Mouse (Mus musculus) heart, postnatal 0 days (tissue): ENCODE data around the gene Bco1. TPM values are rescaled to one million over a fixed set of nuclear protein-coding genes. Genes with fewer than 3 reads are reported as not detected.

ENCODE experiments used
- ATAC-seq: fragments of 200-750 bp; cut with Nextera tagmentation; 2 replicates; pipeline ENCODE4 v1.8.0; 2017; ENCODE audit warnings: low read depth, moderate number of reproducible peaks, moderate library complexity; ENCODE audit not compliant: insufficient read depth
- DNase-seq: peaks from one replicate; pipeline ENCODE4 v3.0.0-alpha.2; 2016; ENCODE audit warnings: low spot score
- H3K27ac ChIP-seq: fragments of 300-500 bp; sonication (generic); 2 replicates; pipeline ENCODE4 v1.5.1; 2014; ENCODE audit warnings: low read depth, mild to moderate bottlenecking
- H3K27me3 ChIP-seq: fragments of 300-500 bp; sonication (generic); 2 replicates; pipeline ENCODE4 v1.6.1; 2014; ENCODE audit warnings: low read length, mixed read lengths; ENCODE audit not compliant: control insufficient read depth, insufficient read depth
- H3K36me3 ChIP-seq: fragments of 300-500 bp; sonication (generic); replicated peaks from 2 replicates; pipeline ENCODE4 v1.6.1; 2014; ENCODE audit warnings: low read length, mixed read lengths; ENCODE audit not compliant: control insufficient read depth, insufficient read depth
- H3K4me1 ChIP-seq: fragments of 300-500 bp; sonication (generic); 2 replicates; pipeline ENCODE4 v1.6.1; 2014; ENCODE audit warnings: antibody characterized with exemption; ENCODE audit not compliant: control insufficient read depth, insufficient read depth
- H3K4me2 ChIP-seq: fragments of 300-500 bp; sonication (generic); 2 replicates; pipeline ENCODE4 v1.6.1; 2014; ENCODE audit warnings: low read depth, mild to moderate bottlenecking, low read length, moderate library complexity
- H3K4me3 ChIP-seq: fragments of 300-500 bp; sonication (generic); 2 replicates; pipeline ENCODE4 v1.5.1; 2014; ENCODE audit warnings: low read depth, low read length
- H3K9ac ChIP-seq: fragments of 300-500 bp; sonication (generic); replicated peaks from 2 replicates; pipeline ENCODE4 v1.6.1; 2014; ENCODE audit warnings: low read depth, low read length, mixed read lengths
- H3K9me3 ChIP-seq: fragments of 300-500 bp; sonication (generic); replicated peaks from 2 replicates; pipeline ENCODE4 v1.6.1; 2016; ENCODE audit warnings: low read length; ENCODE audit not compliant: control insufficient read depth
- CTCF ChIP-seq: IDR thresholded peaks from 2 replicates; pipeline ENCODE4 v1.5.1; 2016; ENCODE audit warnings: antibody characterized with exemption, control low read depth, low read depth
- EP300 ChIP-seq: IDR thresholded peaks from 2 replicates; pipeline ENCODE4 v1.6.1; 2016; ENCODE audit warnings: antibody characterized with exemption, low read depth
- WGBS: fragments of 180-500 bp; shearing (Covaris S2); extraction: QIAGEN DNeasy Blood & Tissue Kit; methylation state at CpG from one replicate; pipeline ENCODE4 v1.1.7; 2014; 5-methylcytosine and 5-hydroxymethylcytosine counted together
- polyA plus RNA-seq: library from polyadenylated mRNA; unstranded; fragments of >200 nt; fragmentation: Nextera tagmentation; extraction: Ambion mirVana; gene quantifications from 2 replicates; pipeline ENCODE4 v1.2.1, GENCODE M21; 2015
- total RNA-seq: library from RNA; depleted of rRNA; stranded (reverse); fragments of >200 nt; gene quantifications from 2 replicates; pipeline ENCODE4 v1.2.3, GENCODE M21; 2014; ENCODE audit warnings: low replicate concordance

Gene Bco1
- total and polyA plus RNA-seq, 2 experiments from 2014 or later: not detected

DNA sequence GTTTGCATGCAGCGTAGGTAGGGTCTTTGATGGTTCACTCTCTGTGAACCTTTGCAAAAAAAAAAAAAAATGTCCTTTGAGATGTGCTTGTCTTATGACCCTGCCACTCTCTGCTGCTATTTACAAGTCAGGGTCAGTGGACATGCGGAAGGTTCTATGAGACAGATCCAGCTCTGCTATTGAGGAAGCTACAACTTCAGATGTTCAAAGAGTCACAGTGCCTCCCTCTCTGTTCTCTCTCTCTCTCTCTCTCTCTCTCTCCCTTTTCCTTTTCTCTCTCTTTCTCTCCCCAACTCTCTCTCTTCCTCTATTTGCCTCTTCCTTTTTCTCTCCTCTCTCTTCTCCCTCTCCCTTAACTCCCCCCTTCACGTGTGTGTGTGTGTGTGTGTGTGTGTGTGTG is 41.5 kb upstream of the Bco1 start:
- Histone ChIP-seq H3K27ac (no peak overlapping the region), H3K9ac (no peak overlapping the region), H3K9me3 (no peaks in the 10 kb centered on the region), H3K4me2 (no peak overlapping the region), H3K4me3 (no peak overlapping the region), H3K27me3 (no peaks in the 10 kb centered on the region), H3K4me1 (no peaks in the 10 kb centered on the region), H3K36me3 (no peaks in the 10 kb centered on the region)
- DNase-seq (no peak), ATAC-seq (no peak)
- TF ChIP-seq EP300: no peak
- TF ChIP-seq CTCF: no peak
- WGBS: 90% methylated on average over 3 of the region's 3 CpGs

DNA sequence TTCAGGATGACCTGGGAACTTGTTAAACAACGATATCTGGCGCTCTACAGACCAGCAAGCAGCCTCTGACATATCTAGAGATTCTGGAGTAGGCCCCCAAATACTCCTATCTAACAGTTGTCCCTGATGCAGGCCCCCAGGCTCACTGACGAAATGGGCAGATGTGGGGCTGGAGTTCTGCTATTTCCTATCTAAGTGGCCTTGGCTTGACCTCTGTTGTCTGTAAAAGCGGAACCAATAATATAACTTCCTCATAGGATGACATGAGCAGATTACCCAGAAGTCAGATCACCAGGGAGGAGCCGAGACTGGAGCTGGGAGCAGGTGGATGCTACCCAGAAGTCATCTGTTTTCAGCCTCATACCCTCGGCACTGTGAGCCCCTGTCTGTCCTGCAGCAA is 40.6 kb upstream of the Bco1 start:
- no peak for ATAC-seq
- Histone ChIP-seq H3K4me3 (no peak overlapping the region), H3K4me1 (no peaks in the 10 kb centered on the region), H3K27ac (no peak overlapping the region), H3K36me3 (no peaks in the 10 kb centered on the region), H3K9me3 (no peaks in the 10 kb centered on the region), H3K9ac (no peak overlapping the region), H3K4me2 (no peak overlapping the region), H3K27me3 (no peaks in the 10 kb centered on the region)
- DNase-seq: no peak
- TF ChIP-seq EP300 (no peak), CTCF (no peak)
- 27% methylated on average over 6 of the region's 6 CpGs for WGBS

DNA sequence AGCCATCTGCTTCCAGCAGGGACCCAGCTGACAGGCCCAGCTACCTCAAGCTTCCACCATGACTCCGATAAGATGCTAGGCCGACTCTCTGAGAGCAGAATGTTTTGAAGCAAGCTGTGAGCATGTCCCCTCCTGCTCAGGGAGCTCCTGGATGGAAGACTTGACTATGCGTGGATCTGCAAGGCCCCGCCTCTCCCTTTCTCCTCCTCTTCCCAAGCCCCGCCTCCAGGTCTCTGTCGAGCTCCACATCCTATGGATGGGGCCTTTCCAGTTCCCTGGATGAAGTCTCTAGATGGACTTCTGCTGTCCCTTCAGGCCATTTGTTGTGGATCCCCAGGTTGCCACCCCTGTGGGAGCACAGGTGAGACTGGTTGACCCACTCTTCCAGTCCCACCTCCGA is 36.6 kb upstream of the Bco1 start:
- DNase-seq (no peak), ATAC-seq (no peak)
- H3K9me3 ChIP-seq: peaks cover 11% of the 10 kb centered on the region; the same call in 1 of the 2 replicates
- 62% methylated on average over 7 of the region's 7 CpGs for WGBS
- H3K4me1 ChIP-seq: no peaks in the 10 kb centered on the region
- H3K27me3 ChIP-seq: no peaks in the 10 kb centered on the region
- no peak overlapping the region for H3K4me3 ChIP-seq
- TF ChIP-seq EP300 (no peak), CTCF (no peak)
- no peak overlapping the region for H3K27ac ChIP-seq
- no peak overlapping the region for H3K9ac ChIP-seq
- H3K4me2 ChIP-seq: no peak overlapping the region
- no peaks in the 10 kb centered on the region for H3K36me3 ChIP-seq

GRCm38 (mm10) chr8:117060306-117060705 is 35.3 kb upstream of the Bco1 start:
- H3K36me3 ChIP-seq: no peaks in the 10 kb centered on the region
- no peak overlapping the region for H3K27ac ChIP-seq
- WGBS: 70% methylated on average over 13 of the region's 13 CpGs
- no peak overlapping the region for H3K4me2 ChIP-seq
- DNase-seq: no peak
- TF ChIP-seq EP300: no peak
- TF ChIP-seq CTCF: no peak
- H3K27me3 ChIP-seq: no peaks in the 10 kb centered on the region
- no peak overlapping the region for H3K9ac ChIP-seq
- H3K9me3 ChIP-seq: peaks cover 11% of the 10 kb centered on the region; the same call in 1 of the 2 replicates
- H3K4me3 ChIP-seq: no peak overlapping the region
- no peaks in the 10 kb centered on the region for H3K4me1 ChIP-seq
- no peak for ATAC-seq

GRCm38 (mm10) chr8:117061180-117061880 is 34.3 kb upstream of the Bco1 start:
- no peaks in the 10 kb centered on the region for H3K27me3 ChIP-seq
- no peak overlapping the region for H3K4me2 ChIP-seq
- 43% methylated on average over 13 of the region's 13 CpGs for whole genome bisulfite sequencing
- no peaks in the 10 kb centered on the region for H3K36me3 ChIP-seq
- no peak for TF ChIP-seq CTCF
- TF ChIP-seq EP300: no peak
- peaks cover 11% of the 10 kb centered on the region; the same call in 1 of the 2 replicates for H3K9me3 ChIP-seq
- DNase-seq (no peak), ATAC-seq (no peak)
- no peak overlapping the region for H3K9ac ChIP-seq
- H3K4me1 ChIP-seq: no peaks in the 10 kb centered on the region
- H3K27ac ChIP-seq: no peak overlapping the region
- H3K4me3 ChIP-seq: no peak overlapping the region

GRCm38 (mm10) chr8:117066955-117067354 is 28.7 kb upstream of the Bco1 start:
- no peak for TF ChIP-seq EP300
- no peak for TF ChIP-seq CTCF
- H3K4me2 ChIP-seq: no peak overlapping the region
- H3K9ac ChIP-seq: no peak overlapping the region
- no peaks in the 10 kb centered on the region for H3K4me1 ChIP-seq
- H3K27me3 ChIP-seq: no peaks in the 10 kb centered on the region
- H3K27ac ChIP-seq: no peak overlapping the region
- H3K4me3 ChIP-seq: no peak overlapping the region
- ATAC-seq (no peak), DNase-seq (no peak)
- 67% methylated on average over 7 of the region's 7 CpGs for WGBS
- H3K36me3 ChIP-seq: no peaks in the 10 kb centered on the region
- peaks cover 11% of the 10 kb centered on the region; the same call in 1 of the 2 replicates for H3K9me3 ChIP-seq
